Mouse (Mus musculus): ENCODE results near the gene Gm17334. TPM values are rescaled to one million over a fixed set of nuclear protein-coding genes. Genes with fewer than 3 reads are reported as not detected.
"Not testable (repeated sequence)": the region's sequence is repeated elsewhere in the genome, so short reads cannot be mapped to it uniquely, and the experiment has no call there.

Gm17334 gene
- polyA plus RNA-seq, 1 experiment, result not detected

- TF ChIP-seq CTCF (IDR thresholded peaks at IDR 0.05; ENCODE audit: borderline replicate concordance, extremely low read depth, insufficient read depth, insufficient read length) (no peak), POLR2A (IDR thresholded peaks at IDR 0.05; ENCODE audit: borderline replicate concordance, extremely low read depth, insufficient read depth, insufficient read length, poor library complexity, severe bottlenecking) (no peak)
- DNase-seq (ENCODE audit: low read depth), result no peak
Observed at GRCm38 (mm10) chr11:53768422-53769184, 4.4 kb downstream of the Gm17334 start.

DNA sequence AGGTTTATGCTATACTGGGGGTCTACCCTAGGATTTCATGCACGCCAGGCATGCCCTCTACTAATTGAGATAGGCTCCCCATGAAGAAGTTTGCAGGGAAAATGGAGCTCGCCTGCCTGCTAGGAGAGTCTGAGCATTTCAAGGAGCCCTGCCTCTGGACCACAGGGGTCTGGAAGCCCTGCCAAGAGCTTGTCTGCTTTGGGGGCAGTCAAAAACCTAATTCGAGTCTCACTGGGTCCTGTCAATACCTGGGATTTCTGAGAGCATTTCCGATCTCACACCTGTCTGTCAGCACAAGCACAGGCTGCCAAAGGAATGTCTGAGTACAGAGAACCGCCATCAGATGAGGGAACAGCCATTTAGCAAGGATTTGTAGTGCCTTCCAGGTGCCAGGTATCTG lies 8.4 kb downstream of the Gm17334 start:
- TF ChIP-seq CTCF (IDR thresholded peaks at IDR 0.05; ENCODE audit: borderline replicate concordance, extremely low read depth, insufficient read depth, insufficient read length), result no peak
- no peak for DNase-seq (ENCODE audit: low read depth)

- DNase-seq (ENCODE audit: low read depth), result peak; percentile 67
- peak; percentile 27; the same call in 1 of the 2 replicates for TF ChIP-seq CTCF (IDR thresholded peaks at IDR 0.05; ENCODE audit: borderline replicate concordance, extremely low read depth, insufficient read depth, insufficient read length)
- TF ChIP-seq POLR2A (IDR thresholded peaks at IDR 0.05; ENCODE audit: borderline replicate concordance, extremely low read depth, insufficient read depth, insufficient read length, poor library complexity, severe bottlenecking), result no peak
Observed at GRCm38 (mm10) chr11:53763496-53764140, 9.4 kb downstream of the Gm17334 start.

DNA sequence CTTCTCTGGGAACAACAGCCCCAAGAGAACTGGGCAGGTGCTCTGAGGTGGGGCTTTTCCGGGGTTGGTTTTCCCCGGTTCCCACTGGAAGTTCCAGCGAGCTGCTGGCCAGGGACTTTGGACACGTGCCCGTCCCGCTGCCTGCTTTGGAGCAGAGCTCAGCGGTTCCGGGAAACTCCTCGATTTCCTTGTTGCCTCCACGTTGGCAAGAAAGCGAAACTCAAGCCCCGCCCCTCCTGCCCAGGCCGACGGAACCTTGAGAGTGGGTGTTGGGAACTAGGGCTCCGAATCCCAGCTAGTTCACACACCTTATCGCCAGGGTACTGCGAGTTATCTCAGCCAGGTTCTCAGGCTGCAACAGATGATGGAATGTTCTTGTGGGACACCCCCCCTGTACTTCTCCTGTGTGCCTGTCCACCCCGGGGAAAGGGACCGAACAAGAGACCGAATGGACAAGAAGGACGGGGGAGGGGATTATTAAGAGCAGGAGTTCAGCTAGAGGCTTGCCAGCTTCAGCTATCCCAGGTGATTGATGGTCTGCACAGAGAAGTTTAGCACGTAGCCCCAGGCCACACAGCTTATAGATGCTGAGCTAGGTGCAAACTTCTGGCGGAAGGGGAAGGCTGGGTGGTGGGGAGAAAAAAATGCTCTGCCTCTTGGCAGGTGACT lies 10.0 kb downstream of the Gm17334 start:
- peak; percentile 51 for DNase-seq (ENCODE audit: low read depth)
- no peak for TF ChIP-seq POLR2A (IDR thresholded peaks at IDR 0.05; ENCODE audit: borderline replicate concordance, extremely low read depth, insufficient read depth, insufficient read length, poor library complexity, severe bottlenecking)
- TF ChIP-seq CTCF (IDR thresholded peaks at IDR 0.05; ENCODE audit: borderline replicate concordance, extremely low read depth, insufficient read depth, insufficient read length), result no peak

DNA sequence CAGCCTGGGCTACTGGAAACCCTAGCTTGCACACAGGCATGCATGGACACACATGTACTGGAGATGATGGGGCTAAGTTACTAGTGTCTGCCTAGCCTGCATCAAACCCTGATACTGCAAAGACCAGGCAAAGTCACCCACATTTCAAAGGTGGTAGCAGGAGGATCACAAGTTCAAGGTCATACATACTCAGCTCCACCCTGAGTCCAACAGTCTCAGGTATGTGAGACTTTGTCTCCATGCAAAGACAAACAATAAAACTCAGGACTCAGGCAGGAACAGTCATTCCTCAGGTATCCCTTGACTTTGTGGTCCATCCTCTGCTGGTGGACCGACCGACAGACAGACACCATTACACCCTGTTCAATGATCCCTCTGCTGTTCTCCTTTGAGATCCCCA lies 10.6 kb downstream of the Gm17334 start:
- no peak for DNase-seq (ENCODE audit: low read depth)
- TF ChIP-seq POLR2A (IDR thresholded peaks at IDR 0.05; ENCODE audit: borderline replicate concordance, extremely low read depth, insufficient read depth, insufficient read length, poor library complexity, severe bottlenecking) (no peak), CTCF (IDR thresholded peaks at IDR 0.05; ENCODE audit: borderline replicate concordance, extremely low read depth, insufficient read depth, insufficient read length) (no peak)

DNA sequence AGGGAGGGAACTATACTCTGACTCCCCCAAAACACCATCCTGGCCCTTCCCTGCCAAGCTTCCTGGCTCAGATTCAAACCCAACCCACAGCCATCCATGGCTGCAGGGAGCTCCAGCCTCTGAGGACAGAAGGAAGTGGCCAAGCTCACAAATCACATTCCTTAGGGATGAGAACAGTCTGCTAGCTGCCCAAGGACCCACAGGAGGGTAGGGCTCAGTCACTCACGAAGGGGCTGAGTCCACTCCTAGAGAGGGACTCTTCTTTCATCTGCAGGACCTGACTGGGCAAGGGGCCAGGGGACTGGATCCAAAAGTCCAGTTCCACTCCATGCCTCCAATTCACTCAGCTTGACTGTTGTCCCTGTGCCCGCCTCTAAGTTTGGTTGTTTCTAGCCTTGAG lies 11.2 kb downstream of the Gm17334 start:
- no peak for DNase-seq (ENCODE audit: low read depth)
- TF ChIP-seq CTCF (IDR thresholded peaks at IDR 0.05; ENCODE audit: borderline replicate concordance, extremely low read depth, insufficient read depth, insufficient read length), result no peak
- TF ChIP-seq POLR2A (IDR thresholded peaks at IDR 0.05; ENCODE audit: borderline replicate concordance, extremely low read depth, insufficient read depth, insufficient read length, poor library complexity, severe bottlenecking), result no peak

GRCm38 (mm10) chr11:53761284-53761683 lies 11.7 kb downstream of the Gm17334 start:
- no peak for DNase-seq (ENCODE audit: low read depth)

DNA sequence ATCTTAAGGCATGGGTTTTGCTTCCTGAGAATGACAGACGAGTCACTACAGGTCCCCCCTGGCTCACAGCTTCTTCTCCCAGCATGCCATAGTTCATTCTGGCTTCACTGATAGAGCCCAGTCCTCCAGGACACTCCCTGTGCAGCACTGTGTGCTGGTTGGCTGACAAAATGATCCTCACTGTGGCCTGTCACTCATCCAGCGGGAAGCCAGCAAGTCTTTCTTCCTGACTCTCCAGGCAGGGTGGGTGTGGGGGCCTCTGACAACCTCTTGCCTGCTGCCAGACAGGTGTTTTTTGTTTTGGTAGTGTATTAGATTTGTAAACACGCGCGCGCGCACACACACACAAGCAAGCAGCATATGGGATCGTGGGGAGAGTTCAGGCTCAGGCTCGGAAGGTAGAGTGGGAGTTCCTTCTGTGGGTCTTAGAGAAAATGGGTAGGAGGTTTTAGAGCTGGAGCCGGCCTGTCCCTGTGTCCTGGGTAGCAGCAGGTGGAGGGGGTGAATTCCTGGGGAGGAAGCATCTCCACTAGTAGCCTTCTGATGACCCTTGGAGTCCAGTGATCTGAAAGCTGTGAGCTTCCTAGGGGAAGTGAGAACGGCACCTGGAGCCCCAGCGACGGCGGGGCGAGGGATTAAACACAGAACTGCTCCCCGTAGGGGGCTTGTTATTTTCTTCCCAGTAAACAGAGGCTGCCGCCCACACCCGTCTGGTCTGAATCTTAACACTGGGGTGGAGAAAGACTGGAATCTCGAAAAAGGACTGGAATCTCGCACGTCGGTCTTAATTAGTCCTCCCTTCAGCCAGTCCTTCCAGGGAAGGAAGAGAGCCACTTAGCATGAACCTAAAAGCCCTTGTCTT lies 13.2 kb downstream of the Gm17334 start:
- TF ChIP-seq CTCF (IDR thresholded peaks at IDR 0.05; ENCODE audit: borderline replicate concordance, extremely low read depth, insufficient read depth, insufficient read length), result no peak
- no peak for TF ChIP-seq POLR2A (IDR thresholded peaks at IDR 0.05; ENCODE audit: borderline replicate concordance, extremely low read depth, insufficient read depth, insufficient read length, poor library complexity, severe bottlenecking)
- no peak for DNase-seq (ENCODE audit: low read depth)

More at GRCm38 (mm10) chr11:53761284-53761683, 11.7 kb downstream of the Gm17334 start:
- TF ChIP-seq CTCF (IDR thresholded peaks at IDR 0.05; ENCODE audit: borderline replicate concordance, extremely low read depth, insufficient read depth, insufficient read length) (no peak), POLR2A (IDR thresholded peaks at IDR 0.05; ENCODE audit: borderline replicate concordance, extremely low read depth, insufficient read depth, insufficient read length, poor library complexity, severe bottlenecking) (no peak)

GRCm38 (mm10) chr11:53758791-53759351 lies 14.1 kb downstream of the Gm17334 start:
- TF ChIP-seq POLR2A (IDR thresholded peaks at IDR 0.05; ENCODE audit: borderline replicate concordance, extremely low read depth, insufficient read depth, insufficient read length, poor library complexity, severe bottlenecking) (no peak), CTCF (IDR thresholded peaks at IDR 0.05; ENCODE audit: borderline replicate concordance, extremely low read depth, insufficient read depth, insufficient read length) (0 out of 2 replicates have a peak, but pooled peaks have one; percentile 10)

GRCm38 (mm10) chr11:53758033-53758432 lies 15.0 kb downstream of the Gm17334 start:
- DNase-seq (ENCODE audit: low read depth), result not testable (repeated sequence)

More at GRCm38 (mm10) chr11:53758791-53759351, 14.1 kb downstream of the Gm17334 start:
- DNase-seq (ENCODE audit: low read depth), result no peak

GRCm38 (mm10) chr11:53757612-53758011 lies 15.4 kb downstream of the Gm17334 start:
- no peak for DNase-seq (ENCODE audit: low read depth)
- TF ChIP-seq CTCF (IDR thresholded peaks at IDR 0.05; ENCODE audit: borderline replicate concordance, extremely low read depth, insufficient read depth, insufficient read length) (no peak), POLR2A (IDR thresholded peaks at IDR 0.05; ENCODE audit: borderline replicate concordance, extremely low read depth, insufficient read depth, insufficient read length, poor library complexity, severe bottlenecking) (no peak)
